Mouse (Mus musculus): ENCODE measurements at regions not wholly inside any gene's neighbourhood (a gene's known extent, or its start where the extent isn't known, plus 50 kb on each side); places are given as distances from the start of the nearest gene placed in this dataset.
A peak's percentile ranks its signal among the peaks of the same experiment; 100 is the strongest.

GRCm38 (mm10) chr9:46819808-46820207 lies 178.7 kb upstream of the Gm4791 start:
- no peak for DNase-seq

GRCm38 (mm10) chr9:46819376-46819775 lies 179.2 kb upstream of the Gm4791 start:
- DNase-seq = no peak

GRCm38 (mm10) chr9:46816126-46816525 lies 182.4 kb upstream of the Gm4791 start:
- peak; percentile 69 for DNase-seq

GRCm38 (mm10) chr9:46814478-46815241 lies 183.9 kb upstream of the Gm4791 start:
- peak; percentile 82 for DNase-seq

- DNase-seq = no peak
These were observed 188.3 kb upstream of the Gm4791 start for GRCm38 (mm10) chr9:46810266-46810665.

- DNase-seq = peak; percentile 21
These were observed 203.1 kb upstream of the Gm4791 start for GRCm38 (mm10) chr9:46795446-46795845.

- DNase-seq = peak; percentile 51
These were observed 209.5 kb upstream of the Gm4791 start for GRCm38 (mm10) chr9:46789036-46789435.

- peak; percentile 75 for DNase-seq
These were observed 210.1 kb upstream of the Gm4791 start for GRCm38 (mm10) chr9:46788456-46788855.

- peak; percentile 60 for DNase-seq
These were observed 214.1 kb upstream of the Gm4791 start for GRCm38 (mm10) chr9:46784355-46784975.

- no peak for DNase-seq
These were observed 214.8 kb upstream of the Gm4791 start for GRCm38 (mm10) chr9:46783597-46784354.

GRCm38 (mm10) chr9:46781681-46782080 lies 216.9 kb upstream of the Gm4791 start:
- DNase-seq = no peak

- DNase-seq = no peak
These were observed 219.8 kb upstream of the Gm4791 start for GRCm38 (mm10) chr9:46778769-46779168.

GRCm38 (mm10) chr9:46774821-46775220 lies 223.7 kb upstream of the Gm4791 start:
- no peak for DNase-seq

GRCm38 (mm10) chr9:46760247-46760646 lies 238.3 kb upstream of the Gm4791 start:
- peak; percentile 46 for DNase-seq

GRCm38 (mm10) chr9:46757005-46757672 lies 241.4 kb upstream of the Gm4791 start:
- DNase-seq = no peak

- no peak for DNase-seq
These were observed 246.6 kb upstream of the Gm4791 start for GRCm38 (mm10) chr9:46751981-46752380.

GRCm38 (mm10) chr9:46749441-46749840 lies 249.1 kb upstream of the Gm4791 start:
- peak; percentile 29 for DNase-seq

GRCm38 (mm10) chr9:46746266-46746665 lies 252.3 kb upstream of the Gm4791 start:
- no peak for DNase-seq

- DNase-seq = no peak
These were observed 258.0 kb upstream of the Gm4791 start for GRCm38 (mm10) chr9:46740496-46740895.

GRCm38 (mm10) chr9:46739341-46739740 lies 259.2 kb upstream of the Gm4791 start:
- DNase-seq = no peak

- peak; percentile 23 for DNase-seq
These were observed 259.9 kb upstream of the Gm4791 start for GRCm38 (mm10) chr9:46738634-46739033.

GRCm38 (mm10) chr9:46738056-46738455 lies 260.5 kb upstream of the Gm4791 start:
- DNase-seq = no peak

- no peak for DNase-seq
These were observed 261.1 kb upstream of the Gm4791 start for GRCm38 (mm10) chr9:46737446-46737845.

All from right cerebral cortex, adult 18-20 months (tissue).